Mouse (Mus musculus): Measurements from ENCODE around the gene Pram1. TPM values are rescaled to one million over a fixed set of nuclear protein-coding genes. Genes with fewer than 3 reads are reported as not detected.

The Pram1 gene
- polyA plus RNA-seq, 1 experiment: 3.1 TPM

- DNase-seq (ENCODE audit: low read depth in 1 of 2, low spot score in 2 of 2): no peak
- no peak for TF ChIP-seq POLR2A (IDR thresholded peaks at IDR 0.05; ENCODE audit: low read depth, low read length)
- TF ChIP-seq CTCF (IDR thresholded peaks at IDR 0.05; ENCODE audit: extremely low read depth, insufficient read depth, insufficient read length, insufficient replicate concordance): no peak
- Histone ChIP-seq H3K27ac (ENCODE audit: insufficient read depth, low read length) (no peak overlapping the region), H3K4me1 (ENCODE audit: control insufficient read depth, insufficient read depth, insufficient read length) (peaks cover 6% of the 10 kb centered on the region; the same call in 1 of the 2 replicates), H3K4me3 (ENCODE audit: extremely low read depth, insufficient read depth, insufficient read length) (no peak overlapping the region), H3K36me3 (ENCODE audit: control insufficient read depth, insufficient read depth, low read length) (peaks cover 10% of the 10 kb centered on the region), H3K27me3 (ENCODE audit: control insufficient read depth, insufficient read depth, low read length) (no peaks in the 10 kb centered on the region)
- 97% methylated on average over 9 of the region's 9 CpGs for WGBS
Observed at GRCm38 (mm10) chr17:33631236-33631635, 6.6 kb upstream of the Pram1 start.

DNA sequence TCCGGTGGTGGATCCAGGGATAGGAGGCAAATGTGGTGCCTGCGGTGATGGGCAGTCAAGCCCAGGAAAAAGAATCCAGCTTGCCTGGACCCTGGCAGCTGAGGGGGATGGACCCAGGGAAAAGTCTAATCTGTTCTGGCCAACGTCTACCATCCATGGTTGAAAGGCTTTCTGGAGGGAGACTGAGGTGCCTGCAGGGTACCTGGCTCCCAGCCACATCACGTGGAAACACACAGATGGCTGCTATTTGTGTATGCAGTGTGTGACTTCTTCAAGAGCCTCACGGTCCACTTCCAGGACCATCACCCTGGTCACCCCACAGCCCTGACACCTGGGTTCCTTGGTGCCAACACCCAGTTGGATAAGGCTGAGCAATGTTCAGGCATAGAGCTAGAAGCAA is 6.1 kb upstream of the Pram1 start:
- H3K36me3 ChIP-seq (ENCODE audit: control insufficient read depth, insufficient read depth, low read length): peaks cover 10% of the 10 kb centered on the region
- peaks cover 6% of the 10 kb centered on the region; the same call in 1 of the 2 replicates for H3K4me1 ChIP-seq (ENCODE audit: control insufficient read depth, insufficient read depth, insufficient read length)
- DNase-seq (ENCODE audit: low read depth in 1 of 2, low spot score in 2 of 2): no peak
- WGBS: 86% methylated on average over 5 of the region's 5 CpGs
- H3K4me3 ChIP-seq (ENCODE audit: extremely low read depth, insufficient read depth, insufficient read length): no peak overlapping the region
- no peak for TF ChIP-seq CTCF (IDR thresholded peaks at IDR 0.05; ENCODE audit: extremely low read depth, insufficient read depth, insufficient read length, insufficient replicate concordance)
- no peak for TF ChIP-seq POLR2A (IDR thresholded peaks at IDR 0.05; ENCODE audit: low read depth, low read length)
- H3K27me3 ChIP-seq (ENCODE audit: control insufficient read depth, insufficient read depth, low read length): no peaks in the 10 kb centered on the region
- no peak overlapping the region for H3K27ac ChIP-seq (ENCODE audit: insufficient read depth, low read length)

GRCm38 (mm10) chr17:33637038-33637437 is 818 bp upstream of the Pram1 start:
- no peaks in the 10 kb centered on the region for H3K4me1 ChIP-seq (ENCODE audit: control insufficient read depth, insufficient read depth, insufficient read length)
- 88% methylated on average over 2 of the region's 2 CpGs for WGBS
- no peak for TF ChIP-seq POLR2A (IDR thresholded peaks at IDR 0.05; ENCODE audit: low read depth, low read length)
- TF ChIP-seq CTCF (IDR thresholded peaks at IDR 0.05; ENCODE audit: extremely low read depth, insufficient read depth, insufficient read length, insufficient replicate concordance): no peak

DNA sequence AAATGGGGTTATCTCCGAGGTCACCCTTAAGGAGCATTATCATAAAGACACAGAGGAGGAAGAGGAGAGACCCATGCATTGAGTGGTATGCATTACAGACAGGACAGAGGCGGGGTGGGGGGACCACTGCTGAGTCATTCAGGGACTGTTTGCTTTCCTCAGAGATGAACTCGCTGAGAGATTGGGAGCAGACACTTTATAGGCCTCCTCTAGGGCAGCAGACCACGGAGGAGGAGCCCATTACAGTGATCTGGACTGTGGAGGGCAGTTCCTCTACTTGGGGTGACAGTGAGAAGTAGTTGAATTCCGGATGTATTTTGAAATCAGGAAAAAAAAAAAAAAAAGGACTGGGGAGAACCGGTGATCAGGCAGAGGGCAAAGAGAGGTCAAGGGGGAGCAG is 1.9 kb downstream of the Pram1 start:
- WGBS: 48% methylated on average over 6 of the region's 6 CpGs
- 0 out of 2 replicates have a peak overlapping the region, but pooled peaks have one; percentile 28 for H3K27ac ChIP-seq (ENCODE audit: insufficient read depth, low read length)
- TF ChIP-seq POLR2A (IDR thresholded peaks at IDR 0.05; ENCODE audit: low read depth, low read length) (no peak), CTCF (IDR thresholded peaks at IDR 0.05; ENCODE audit: extremely low read depth, insufficient read depth, insufficient read length, insufficient replicate concordance) (no peak)

More at GRCm38 (mm10) chr17:33637038-33637437, 818 bp upstream of the Pram1 start:
- no peaks in the 10 kb centered on the region for H3K36me3 ChIP-seq (ENCODE audit: control insufficient read depth, insufficient read depth, low read length)
- H3K27ac ChIP-seq (ENCODE audit: insufficient read depth, low read length): no peak overlapping the region
- H3K4me3 ChIP-seq (ENCODE audit: extremely low read depth, insufficient read depth, insufficient read length): no peak overlapping the region
- DNase-seq (ENCODE audit: low read depth in 1 of 2, low spot score in 2 of 2): no peak
- no peaks in the 10 kb centered on the region for H3K27me3 ChIP-seq (ENCODE audit: control insufficient read depth, insufficient read depth, low read length)

DNA sequence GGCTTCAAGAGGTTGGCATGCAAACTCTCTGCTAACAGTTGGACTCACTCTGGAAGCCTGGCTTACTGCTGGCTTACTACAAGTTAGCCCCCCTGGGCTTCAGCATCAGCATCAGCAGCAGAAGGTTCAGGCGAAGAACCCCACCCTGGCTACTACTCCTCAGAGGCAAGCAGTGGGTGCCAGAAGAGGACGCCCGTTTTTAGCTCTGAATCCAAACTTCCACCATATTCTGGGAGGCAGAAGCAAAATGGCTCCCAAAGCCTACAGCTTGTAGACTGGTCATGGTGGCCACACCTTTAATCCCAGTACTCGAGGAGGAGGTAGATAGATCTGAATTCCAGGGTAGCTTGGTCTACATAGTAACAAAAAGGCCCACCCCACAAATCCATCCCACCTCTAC is 6.2 kb downstream of the Pram1 start:
- Histone ChIP-seq H3K36me3 (ENCODE audit: control insufficient read depth, insufficient read depth, low read length) (peaks cover 33% of the 10 kb centered on the region), H3K4me3 (ENCODE audit: extremely low read depth, insufficient read depth, insufficient read length) (no peak overlapping the region), H3K27ac (ENCODE audit: insufficient read depth, low read length) (no peak overlapping the region), H3K4me1 (ENCODE audit: control insufficient read depth, insufficient read depth, insufficient read length) (no peaks in the 10 kb centered on the region), H3K27me3 (ENCODE audit: control insufficient read depth, insufficient read depth, low read length) (no peaks in the 10 kb centered on the region)
- no peak for DNase-seq (ENCODE audit: low read depth in 1 of 2, low spot score in 2 of 2)
- 84% methylated on average over 4 of the region's 4 CpGs for WGBS
- TF ChIP-seq POLR2A (IDR thresholded peaks at IDR 0.05; ENCODE audit: low read depth, low read length): no peak
- TF ChIP-seq CTCF (IDR thresholded peaks at IDR 0.05; ENCODE audit: extremely low read depth, insufficient read depth, insufficient read length, insufficient replicate concordance): no peak

More for the DNA sequence above, 1.9 kb downstream of the Pram1 start:
- Histone ChIP-seq H3K27me3 (ENCODE audit: control insufficient read depth, insufficient read depth, low read length) (no peaks in the 10 kb centered on the region), H3K36me3 (ENCODE audit: control insufficient read depth, insufficient read depth, low read length) (peaks cover 6% of the 10 kb centered on the region; the same call in 1 of the 2 replicates), H3K4me1 (ENCODE audit: control insufficient read depth, insufficient read depth, insufficient read length) (no peaks in the 10 kb centered on the region), H3K4me3 (ENCODE audit: extremely low read depth, insufficient read depth, insufficient read length) (no peak overlapping the region)
- no peak for DNase-seq (ENCODE audit: low read depth in 1 of 2, low spot score in 2 of 2)

- no peak for DNase-seq (ENCODE audit: low read depth in 1 of 2, low spot score in 2 of 2)
- no peaks in the 10 kb centered on the region for H3K4me1 ChIP-seq (ENCODE audit: control insufficient read depth, insufficient read depth, insufficient read length)
- peaks cover 43% of the 10 kb centered on the region for H3K36me3 ChIP-seq (ENCODE audit: control insufficient read depth, insufficient read depth, low read length)
- no peak overlapping the region for H3K4me3 ChIP-seq (ENCODE audit: extremely low read depth, insufficient read depth, insufficient read length)
- WGBS: 95% methylated on average over 8 of the region's 8 CpGs
- no peaks in the 10 kb centered on the region for H3K27me3 ChIP-seq (ENCODE audit: control insufficient read depth, insufficient read depth, low read length)
- H3K27ac ChIP-seq (ENCODE audit: insufficient read depth, low read length): no peak overlapping the region
- no peak for TF ChIP-seq CTCF (IDR thresholded peaks at IDR 0.05; ENCODE audit: extremely low read depth, insufficient read depth, insufficient read length, insufficient replicate concordance)
- TF ChIP-seq POLR2A (IDR thresholded peaks at IDR 0.05; ENCODE audit: low read depth, low read length): no peak
Observed at GRCm38 (mm10) chr17:33645073-33645472, 7.2 kb downstream of the Pram1 start.

DNA sequence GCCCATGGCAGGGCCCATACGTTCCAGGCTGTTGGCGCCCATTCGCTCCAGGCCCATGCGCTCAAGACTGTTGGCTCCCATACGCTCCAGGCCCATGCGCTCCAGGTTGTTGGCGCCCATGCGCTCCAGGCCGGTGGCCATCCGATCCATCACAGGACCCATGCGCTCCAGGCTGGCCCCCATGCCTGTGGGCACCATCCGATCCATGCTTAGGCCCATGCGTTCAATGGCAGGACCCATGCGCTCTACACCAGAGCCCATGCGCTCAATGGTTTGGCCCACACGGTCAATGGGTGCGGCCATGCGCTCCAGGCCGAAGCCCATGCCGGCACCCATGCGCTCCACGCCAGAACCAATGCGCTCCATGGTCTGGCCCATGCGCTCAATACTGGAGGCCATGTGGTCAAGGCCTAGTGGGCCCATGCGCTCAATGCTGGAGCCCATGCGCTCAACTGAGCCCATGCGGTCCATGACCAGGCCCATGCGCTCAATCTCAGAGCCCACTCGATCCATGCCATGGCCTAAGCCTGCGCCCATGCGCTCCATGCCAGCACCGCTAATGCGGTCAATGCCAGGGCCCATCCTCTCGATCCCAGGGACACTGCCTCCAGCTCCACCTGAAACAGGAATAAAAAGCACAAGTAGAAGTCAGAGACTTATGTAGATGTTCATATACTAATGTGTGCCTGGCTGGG is 12.1 kb downstream of the Pram1 start:
- Histone ChIP-seq H3K36me3 (ENCODE audit: control insufficient read depth, insufficient read depth, low read length) (peaks cover 58% of the 10 kb centered on the region), H3K27me3 (ENCODE audit: control insufficient read depth, insufficient read depth, low read length) (no peaks in the 10 kb centered on the region), H3K4me1 (ENCODE audit: control insufficient read depth, insufficient read depth, insufficient read length) (no peaks in the 10 kb centered on the region), H3K4me3 (ENCODE audit: extremely low read depth, insufficient read depth, insufficient read length) (no peak overlapping the region), H3K27ac (ENCODE audit: insufficient read depth, low read length) (no peak overlapping the region)
- no peak for DNase-seq (ENCODE audit: low read depth in 1 of 2, low spot score in 2 of 2)
- TF ChIP-seq CTCF (IDR thresholded peaks at IDR 0.05; ENCODE audit: extremely low read depth, insufficient read depth, insufficient read length, insufficient replicate concordance): no peak
- no peak for TF ChIP-seq POLR2A (IDR thresholded peaks at IDR 0.05; ENCODE audit: low read depth, low read length)
- 98% methylated on average over 34 of the region's 34 CpGs for WGBS
